Mouse (Mus musculus) mesoderm, embryonic 11.5 days (tissue): ENCODE results near the gene Hoxb3.
A peak's percentile ranks its signal among the peaks of the same experiment; 100 is the strongest.

Experiments used
- DNase-seq: peaks from one replicate; pipeline ENCODE4 v3.0.0-alpha.2; 2012; ENCODE audit warnings: low read depth, low spot score

Hoxb3 gene

GRCm38 (mm10) chr11:96323154-96323553 is at the start of gene Hoxb3:
Gene Hoxb3, plus strand, starts transcription at chr11:96323326.
- DNase-seq: no peak

DNA sequence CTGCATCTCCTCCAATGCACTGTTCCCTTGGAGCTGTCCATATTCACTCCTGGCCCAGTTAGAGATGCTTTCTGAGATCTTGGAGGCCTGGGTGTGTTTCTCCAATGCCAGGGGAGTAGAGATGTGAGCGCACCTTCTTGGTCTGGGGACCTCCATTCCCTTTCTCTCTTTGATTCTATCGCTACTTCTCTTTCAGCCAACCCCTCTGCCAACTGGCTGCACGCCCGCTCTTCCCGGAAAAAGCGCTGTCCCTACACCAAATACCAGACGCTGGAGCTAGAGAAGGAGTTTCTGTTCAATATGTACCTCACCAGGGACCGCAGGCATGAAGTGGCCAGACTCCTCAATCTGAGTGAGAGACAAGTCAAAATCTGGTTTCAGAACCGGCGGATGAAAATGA is 48.7 kb upstream of the Hoxb3 start:
- DNase-seq: no peak

DNA sequence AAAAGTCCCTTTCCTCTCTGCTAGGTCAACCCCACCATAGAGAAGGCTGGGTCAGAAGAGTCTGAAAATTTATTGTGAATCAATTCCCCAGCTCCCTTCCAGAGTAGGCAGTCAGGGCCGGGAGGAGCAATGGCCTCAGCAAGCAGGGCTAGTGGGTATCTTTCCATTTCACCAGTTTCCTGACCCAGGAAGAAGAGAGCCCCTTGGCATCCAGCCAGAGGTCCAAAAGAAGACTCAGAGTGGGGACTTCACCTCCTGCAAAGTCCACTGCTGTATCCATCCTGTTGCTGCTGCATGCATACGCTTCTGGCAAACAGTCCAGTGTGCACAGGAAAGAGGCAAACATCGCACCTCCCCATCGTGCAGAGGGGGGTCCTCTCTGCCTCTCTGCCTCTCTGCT is 47.2 kb upstream of the Hoxb3 start:
- no peak for DNase-seq

DNA sequence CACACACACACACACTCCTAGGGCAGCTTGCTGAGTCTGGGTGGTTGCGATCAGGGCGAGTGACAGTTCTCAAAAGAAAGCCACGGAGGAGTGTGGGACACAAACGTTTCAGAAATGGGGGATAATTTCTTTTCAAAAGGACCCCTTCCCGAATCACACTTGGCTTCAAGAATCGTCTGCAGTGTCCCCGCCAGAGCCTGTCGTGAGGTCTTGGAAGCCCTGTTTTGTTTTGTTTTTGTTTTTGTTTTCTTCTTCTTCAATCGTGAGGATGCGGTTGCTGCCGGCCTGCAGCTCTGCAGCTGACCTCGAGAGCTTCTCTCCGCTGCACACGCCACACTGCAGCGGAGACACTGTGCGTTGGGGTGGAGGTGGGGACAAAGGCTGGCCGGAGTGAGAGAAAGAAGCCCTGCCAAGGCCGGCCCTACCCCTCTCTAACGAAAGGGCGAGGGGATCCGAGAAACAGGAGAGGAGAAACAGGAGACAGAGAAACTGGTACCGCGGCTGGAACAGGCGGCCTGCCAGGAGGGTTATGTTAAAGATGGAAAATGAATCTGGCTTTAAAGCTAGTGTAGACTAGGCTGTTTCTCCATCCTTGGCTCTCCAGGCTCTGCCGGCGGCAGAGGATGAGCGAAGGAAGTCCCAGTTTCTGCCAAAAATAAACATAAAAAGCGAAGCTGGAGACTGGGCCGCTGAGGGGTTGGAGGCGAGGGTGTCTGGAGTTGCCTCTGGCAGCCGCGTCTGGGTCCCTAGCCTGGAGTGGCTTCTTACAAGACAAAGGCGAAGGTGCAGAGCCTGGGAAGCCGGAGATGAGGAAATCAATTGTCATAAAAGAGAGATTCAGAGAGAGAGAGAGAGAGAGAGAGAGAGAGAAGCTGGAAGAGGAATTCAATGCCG is 45.7 kb upstream of the Hoxb3 start:
- no peak for DNase-seq

DNA sequence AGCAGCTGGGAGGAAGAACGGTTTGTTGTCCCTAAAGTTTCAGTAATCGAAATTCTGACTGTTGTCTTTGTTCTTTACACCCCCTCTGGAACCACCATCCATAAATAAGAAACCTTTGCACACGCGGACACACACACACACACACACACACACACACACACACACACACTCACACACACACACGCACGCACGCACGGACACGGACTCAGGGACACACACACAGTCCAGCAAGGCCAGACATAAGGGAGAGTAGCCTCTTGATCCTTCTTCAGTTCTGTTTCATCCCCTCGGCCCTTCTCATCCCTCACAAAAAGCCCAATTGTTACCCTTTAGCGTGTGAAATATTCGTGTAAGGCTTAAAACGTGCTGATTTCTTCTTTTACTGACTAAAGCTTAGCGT is 44.8 kb upstream of the Hoxb3 start:
- DNase-seq: no peak

DNA sequence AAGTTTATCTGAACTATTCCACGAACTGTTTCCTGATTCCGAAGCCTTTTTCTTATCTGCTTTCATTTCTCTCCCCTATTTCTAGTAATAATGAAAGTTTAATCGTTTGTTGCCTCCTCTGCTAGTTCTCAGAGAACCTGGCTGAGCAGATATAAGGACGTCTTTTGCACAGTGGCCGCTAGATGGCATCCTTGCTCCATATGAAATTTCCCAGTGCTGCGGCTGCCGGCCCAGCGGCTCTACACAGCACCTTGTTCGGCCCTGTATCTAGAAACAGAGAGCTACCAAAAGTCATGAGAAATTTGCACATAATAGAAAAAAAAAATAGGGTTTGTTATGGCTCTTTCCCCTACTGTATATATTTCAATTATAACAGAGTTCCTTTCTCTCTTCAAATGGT is 44.4 kb upstream of the Hoxb3 start:
- DNase-seq: peak; percentile 93

- DNase-seq: no peak
Measured at GRCm38 (mm10) chr11:96279421-96280233, 43.5 kb upstream of the Hoxb3 start.

- DNase-seq: no peak
Measured at GRCm38 (mm10) chr11:96280399-96281378, 42.4 kb upstream of the Hoxb3 start.

- DNase-seq: no peak
Measured at GRCm38 (mm10) chr11:96281396-96281795, 41.7 kb upstream of the Hoxb3 start.

DNA sequence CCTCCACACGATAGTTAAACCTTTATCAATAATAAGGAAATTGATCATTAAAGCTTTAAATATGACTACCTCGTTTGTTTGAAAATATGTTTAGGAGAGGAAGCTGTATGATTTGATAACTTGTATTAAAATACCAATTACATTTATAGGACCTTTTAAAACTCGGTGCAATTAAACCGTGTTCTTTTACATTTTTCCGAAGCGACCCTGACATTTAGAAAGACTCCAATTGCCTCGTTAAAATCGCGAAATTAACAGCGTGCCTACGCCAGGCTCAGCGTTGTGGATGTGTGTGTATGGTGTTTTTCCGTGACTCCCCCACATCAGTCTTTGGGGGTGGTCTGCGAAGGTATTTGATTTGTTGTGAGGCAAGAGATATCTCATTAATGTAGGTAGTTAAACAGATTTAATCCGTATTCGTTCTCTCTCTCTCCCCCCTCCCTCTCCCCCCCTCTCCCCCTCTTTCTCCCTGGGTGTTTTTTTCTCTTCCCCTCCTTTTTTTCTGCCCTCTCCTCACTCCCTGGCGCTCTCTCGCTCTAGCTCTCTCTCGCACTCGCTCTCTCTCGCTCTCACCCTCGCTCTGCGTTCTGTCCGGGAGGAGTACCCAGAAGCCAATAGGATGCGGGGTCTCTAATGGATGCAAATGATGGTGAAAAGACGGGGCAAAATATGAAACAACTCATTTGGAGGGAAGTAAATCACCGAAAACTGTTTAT is 41.1 kb upstream of the Hoxb3 start, which contains the start of gene Hoxb8:
Gene Hoxb8 (plus strand): TSS at position 51 of the 716 bp plus-strand sequence.
- DNase-seq: peak; percentile 86

GRCm38 (mm10) chr11:96282795-96283430 is 40.2 kb upstream of the Hoxb3 start:
- DNase-seq: no peak

DNA sequence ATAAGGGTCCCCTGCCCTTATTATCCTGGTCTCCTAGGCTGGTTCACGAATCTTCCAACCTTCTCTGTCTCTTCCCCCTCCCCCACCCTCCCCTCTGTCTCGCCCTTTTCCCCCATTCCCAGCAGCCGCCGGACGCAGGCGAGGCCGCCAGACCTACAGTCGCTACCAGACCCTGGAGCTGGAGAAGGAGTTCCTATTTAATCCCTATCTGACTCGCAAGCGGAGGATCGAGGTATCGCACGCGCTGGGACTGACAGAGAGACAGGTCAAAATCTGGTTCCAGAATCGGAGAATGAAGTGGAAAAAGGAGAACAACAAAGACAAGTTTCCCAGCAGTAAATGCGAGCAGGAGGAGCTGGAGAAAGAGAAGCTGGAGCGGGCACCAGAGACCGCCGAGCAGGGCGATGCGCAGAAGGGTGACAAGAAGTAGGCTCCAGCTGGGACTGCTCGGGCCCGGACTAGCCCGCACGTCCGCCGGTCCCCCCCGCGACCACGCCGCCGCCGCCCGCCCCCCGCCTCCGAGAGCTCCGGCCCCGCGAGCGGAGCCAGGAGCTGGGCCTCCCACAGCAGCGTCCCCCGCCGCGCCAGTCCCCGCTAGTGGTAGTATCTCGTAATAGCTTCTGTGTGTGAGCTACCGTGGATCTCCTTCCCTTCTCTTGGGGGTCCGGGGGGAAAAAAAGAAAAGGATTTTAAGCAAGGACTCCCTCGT is 38.9 kb upstream of the Hoxb3 start:
- DNase-seq: no peak

DNA sequence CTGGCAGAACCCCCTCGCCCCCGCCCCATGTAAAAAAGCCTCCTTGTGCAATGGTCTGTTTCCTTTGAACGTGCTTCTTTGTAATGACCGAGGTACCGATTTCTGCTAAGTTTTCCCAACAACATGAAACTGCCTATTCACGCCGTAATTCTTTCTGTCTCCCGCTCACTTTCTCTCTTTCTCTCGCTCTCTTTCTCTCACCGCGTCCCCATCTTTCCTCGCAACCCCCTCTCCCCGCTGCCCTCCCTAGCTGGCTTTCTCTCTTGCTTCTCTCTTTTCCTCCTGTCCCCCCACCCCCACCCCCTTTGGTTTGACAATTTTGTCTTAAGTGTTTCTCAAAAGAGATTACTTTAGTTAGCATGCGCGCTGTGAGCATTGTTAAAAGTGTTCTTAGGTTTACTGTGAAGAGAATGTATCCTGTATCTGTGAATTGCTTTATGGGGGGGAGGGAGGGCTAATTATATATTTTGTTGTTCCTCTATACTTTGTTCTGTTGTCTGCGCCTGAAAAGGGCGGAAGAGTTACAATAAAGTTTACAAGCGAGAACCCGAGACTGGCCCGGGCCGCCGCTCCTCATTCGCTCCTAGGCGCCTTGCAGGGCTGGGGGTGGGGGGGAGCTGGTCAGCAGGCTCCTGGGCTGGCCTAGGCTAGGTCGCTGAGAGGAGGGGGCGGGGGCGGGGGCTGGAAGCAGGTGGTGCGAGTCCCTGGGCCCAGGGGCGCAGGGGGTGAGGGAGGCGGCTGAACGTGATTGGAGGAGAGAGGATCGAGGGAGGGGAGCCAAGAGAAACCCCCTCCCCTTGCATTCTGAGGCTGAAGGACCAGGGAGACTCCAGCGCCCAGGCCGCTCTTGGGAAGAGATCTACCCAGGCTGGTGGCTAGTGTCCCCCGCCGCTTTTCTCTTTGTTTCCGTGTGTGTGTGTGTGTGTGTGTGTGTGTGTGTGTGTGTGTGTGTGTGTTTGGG is 38.1 kb upstream of the Hoxb3 start:
- DNase-seq: peak; percentile 95

DNA sequence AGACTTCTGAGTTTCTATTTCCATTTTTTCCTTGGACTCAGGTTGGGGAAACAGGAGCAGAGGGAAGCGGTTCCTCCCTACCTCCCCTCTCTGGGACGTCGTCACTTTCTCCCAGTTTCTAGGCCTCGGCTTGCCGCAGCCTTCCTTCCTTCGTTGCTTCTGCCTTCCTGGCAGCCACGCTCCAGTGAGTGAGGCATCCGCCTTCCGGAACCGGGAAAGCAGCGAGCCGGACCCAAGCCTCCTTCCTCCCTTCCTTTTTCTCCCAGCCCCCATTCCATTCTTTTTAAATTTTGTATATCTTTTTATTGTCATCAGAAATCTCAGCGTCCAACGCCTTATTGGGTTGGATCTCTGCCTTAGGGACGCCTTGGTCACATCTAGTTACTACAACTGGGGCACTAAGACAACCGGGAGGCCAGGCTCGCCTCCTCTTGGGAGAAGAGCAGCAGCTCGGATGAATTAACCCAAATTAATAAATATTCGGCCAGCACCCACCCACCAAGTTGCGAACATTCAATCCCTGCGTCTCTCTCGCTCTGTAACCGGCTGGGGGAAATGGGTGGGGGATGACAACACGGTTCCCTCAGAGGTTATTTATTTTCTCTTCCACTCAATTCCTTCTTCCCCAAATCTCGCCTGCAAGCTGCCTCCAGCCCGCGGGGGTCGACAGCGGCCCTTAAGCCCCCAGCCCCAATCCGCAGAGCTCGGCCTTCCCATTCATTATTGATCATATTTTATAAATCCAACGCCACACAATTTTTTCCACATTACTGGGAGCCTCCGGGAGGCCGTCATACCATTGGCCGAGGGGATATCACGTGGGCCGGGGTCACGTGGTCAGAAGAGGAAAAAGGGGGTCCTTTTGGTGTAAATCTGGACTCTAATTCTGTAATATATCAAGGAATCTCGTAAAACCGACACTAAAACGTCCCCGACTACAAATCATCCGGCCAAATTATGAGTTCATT is 37.1 kb upstream of the Hoxb3 start, which contains the start of gene Hoxb7:
Gene Hoxb7 (plus strand): TSS at position 853 of the 968 bp plus-strand sequence.
- peak; percentile 88 for DNase-seq

- no peak for DNase-seq
Measured at GRCm38 (mm10) chr11:96286739-96287385, 36.3 kb upstream of the Hoxb3 start.

DNA sequence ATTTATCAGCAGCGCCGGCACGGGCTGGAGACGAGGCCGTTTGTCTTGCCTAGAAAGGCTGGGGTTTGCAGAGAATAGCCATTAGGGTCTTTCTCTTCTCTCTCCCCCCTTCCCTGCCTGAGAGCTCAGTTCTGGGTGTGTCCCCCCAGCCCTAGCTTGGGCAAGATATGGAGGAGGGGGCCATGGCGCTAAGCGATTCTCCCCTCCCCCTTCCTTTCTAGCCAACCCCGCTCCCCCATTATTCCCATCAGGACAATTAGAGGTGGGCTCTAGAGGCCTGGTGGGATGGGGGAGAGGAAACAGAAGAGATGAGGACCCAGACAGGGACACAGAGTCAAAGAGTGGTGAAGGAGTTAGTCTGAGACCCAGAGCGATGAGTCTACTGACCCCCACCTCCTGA is 35.7 kb upstream of the Hoxb3 start:
- no peak for DNase-seq
